Mouse (Mus musculus) intestine, embryonic 15.5 days (tissue): ENCODE data around the gene Rrp9. TPM values are rescaled to one million over a fixed set of nuclear protein-coding genes. Genes with fewer than 3 reads are reported as not detected.

Experiments used
- ATAC-seq: fragments of 200-750 bp; cut with Nextera tagmentation; 2 replicates; pipeline ENCODE4 v1.8.0; 2017; ENCODE audit warnings: moderate TSS enrichment, moderate library complexity
- H3K27ac ChIP-seq: fragments of 300-500 bp; sonication (generic); 2 replicates; pipeline ENCODE4 v1.5.1; 2015; ENCODE audit warnings: mild to moderate bottlenecking, inconsistent platforms
- H3K27me3 ChIP-seq: fragments of 300-500 bp; sonication (generic); replicated peaks from 2 replicates; pipeline ENCODE4 v1.6.1; 2015; ENCODE audit warnings: inconsistent platforms
- H3K36me3 ChIP-seq: fragments of 300-500 bp; sonication (generic); 2 replicates; pipeline ENCODE4 v1.6.1; 2015; ENCODE audit warnings: inconsistent platforms
- H3K4me1 ChIP-seq: fragments of 300-500 bp; sonication (generic); replicated peaks from 2 replicates; pipeline ENCODE4 v1.6.1; 2015; ENCODE audit warnings: inconsistent platforms
- H3K4me2 ChIP-seq: fragments of 300-500 bp; sonication (generic); replicated peaks from 2 replicates; pipeline ENCODE4 v1.6.1; 2015; ENCODE audit warnings: mild to moderate bottlenecking, inconsistent platforms
- H3K4me3 ChIP-seq: fragments of 300-500 bp; sonication (generic); replicated peaks from 2 replicates; pipeline ENCODE4 v1.5.1; 2015; ENCODE audit warnings: inconsistent platforms
- H3K9ac ChIP-seq: fragments of 300-500 bp; sonication (generic); 2 replicates; pipeline ENCODE4 v1.6.1; 2015; ENCODE audit warnings: inconsistent platforms
- H3K9me3 ChIP-seq: fragments of 300-500 bp; sonication (generic); 2 replicates; pipeline ENCODE4 v1.6.1; 2016; ENCODE audit warnings: inconsistent platforms
- WGBS: fragments of 180-500 bp; shearing (Covaris S2); methylation state at CpG from one replicate; pipeline ENCODE4 v1.1.7; 2015; 5-methylcytosine and 5-hydroxymethylcytosine counted together
- polyA plus RNA-seq: library from polyadenylated mRNA; unstranded; fragments of >200 nt; fragmentation: Nextera tagmentation; extraction: Ambion mirVana; gene quantifications from 2 replicates; pipeline ENCODE4 v1.2.1, GENCODE M21; 2015

Rrp9 gene
- polyA plus RNA-seq, 1 experiment from 2014 or later = 49.9 TPM

DNA sequence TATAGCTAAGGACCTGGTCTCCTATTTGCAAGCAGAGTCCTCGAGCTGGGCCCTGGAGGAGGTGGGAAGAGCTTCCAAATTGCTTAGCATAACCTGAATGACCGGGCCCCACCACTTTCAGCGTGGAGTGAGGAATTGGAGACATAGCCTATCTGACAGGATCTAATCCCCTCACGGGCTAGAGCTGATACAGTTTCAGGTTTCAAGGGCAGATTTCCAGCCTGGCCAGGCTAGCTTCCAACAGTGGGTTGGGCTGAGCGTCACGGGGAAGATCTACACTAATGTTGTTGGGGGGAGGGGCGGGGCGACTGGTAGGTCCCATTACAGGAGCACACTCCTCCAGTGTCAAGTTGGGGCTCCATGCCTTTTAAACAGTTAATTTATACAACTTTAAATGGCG is 25.1 kb upstream of the Rrp9 start:
- no peaks in the 10 kb centered on the region for H3K36me3 ChIP-seq
- no peak overlapping the region for H3K9ac ChIP-seq
- peaks cover 77% of the 10 kb centered on the region for H3K4me1 ChIP-seq
- peak overlapping the region; percentile 41 for H3K4me2 ChIP-seq
- ATAC-seq = no peak
- H3K9me3 ChIP-seq = no peaks in the 10 kb centered on the region
- H3K27me3 ChIP-seq = no peaks in the 10 kb centered on the region
- 0 out of 2 replicates have a peak overlapping the region, but pooled peaks have one; percentile 2 for H3K4me3 ChIP-seq
- H3K27ac ChIP-seq = no peak overlapping the region; the same call in none of the 2 replicates
- WGBS = 7% methylated on average over 9 of the region's 9 CpGs

DNA sequence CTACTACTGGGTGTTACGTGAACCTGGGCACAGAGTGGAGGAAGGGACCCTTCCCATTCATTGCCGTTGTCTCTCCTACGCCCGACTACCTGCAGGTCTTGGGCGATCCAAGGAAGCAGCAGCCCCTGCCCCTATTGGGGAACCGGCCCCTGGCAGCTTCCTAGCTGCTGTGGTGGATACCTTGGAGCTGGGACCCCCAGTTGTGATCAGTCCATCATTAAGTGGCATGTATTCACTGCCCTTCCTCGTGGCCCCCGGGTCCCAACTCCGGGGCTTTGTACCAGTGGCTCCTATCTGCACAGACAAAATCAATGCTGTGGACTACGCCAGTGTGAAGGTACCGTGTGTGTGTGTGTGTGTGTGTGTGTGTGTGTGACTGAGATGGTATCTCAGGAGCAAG is 24.5 kb upstream of the Rrp9 start:
- Histone ChIP-seq H3K36me3 (no peaks in the 10 kb centered on the region), H3K27ac (no peak overlapping the region), H3K4me3 (no peak overlapping the region), H3K4me2 (no peak overlapping the region), H3K4me1 (peaks cover 77% of the 10 kb centered on the region), H3K9ac (no peak overlapping the region), H3K27me3 (no peaks in the 10 kb centered on the region), H3K9me3 (no peaks in the 10 kb centered on the region)
- ATAC-seq = no peak
- WGBS = 65% methylated on average over 11 of the region's 11 CpGs

DNA sequence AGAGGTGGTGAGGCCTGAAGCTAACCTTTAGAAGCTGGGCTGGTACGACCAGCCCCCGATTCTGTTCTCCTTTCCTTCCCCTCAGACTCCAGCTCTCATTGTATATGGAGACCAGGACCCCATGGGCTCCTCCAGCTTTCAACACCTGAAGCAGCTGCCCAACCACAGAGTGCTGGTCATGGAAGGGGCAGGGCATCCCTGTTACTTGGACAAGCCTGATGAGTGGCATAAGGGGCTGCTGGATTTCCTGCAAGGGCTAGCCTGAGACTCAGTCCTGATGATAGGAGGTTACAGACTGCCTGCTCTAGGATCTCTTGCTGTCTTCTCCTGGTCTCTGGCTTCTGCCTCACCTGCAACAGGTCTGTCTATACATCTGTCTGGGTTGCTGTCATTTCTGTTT is 23.9 kb upstream of the Rrp9 start:
- Histone ChIP-seq H3K4me1 (peaks cover 79% of the 10 kb centered on the region), H3K27me3 (no peaks in the 10 kb centered on the region), H3K9me3 (no peaks in the 10 kb centered on the region), H3K27ac (no peak overlapping the region), H3K4me2 (no peak overlapping the region), H3K9ac (no peak overlapping the region), H3K36me3 (no peaks in the 10 kb centered on the region), H3K4me3 (no peak overlapping the region)
- ATAC-seq = no peak
- 54% methylated on average over 2 of the region's 2 CpGs for WGBS

DNA sequence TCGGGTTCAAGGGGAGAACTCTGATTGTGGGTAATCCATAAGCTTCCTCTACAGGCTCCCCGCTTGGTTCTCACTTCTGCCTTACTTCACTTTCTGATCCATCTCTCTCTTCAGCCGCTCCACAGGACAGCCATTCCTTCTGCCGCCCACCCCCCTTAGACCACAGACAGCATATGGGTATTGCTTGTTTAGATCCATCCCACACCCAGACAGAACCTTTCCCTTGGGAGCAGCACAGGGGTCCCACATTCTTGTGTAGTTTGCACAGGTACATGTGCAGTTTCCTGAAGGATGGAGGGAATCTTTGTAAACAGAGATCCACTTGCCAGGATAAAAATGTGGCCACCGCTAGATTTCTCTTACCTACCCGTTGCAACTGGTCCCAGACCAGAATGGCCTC is 23.4 kb upstream of the Rrp9 start:
- Histone ChIP-seq H3K4me1 (peaks cover 81% of the 10 kb centered on the region), H3K36me3 (no peaks in the 10 kb centered on the region), H3K27ac (no peak overlapping the region), H3K9ac (no peak overlapping the region), H3K4me3 (peak overlapping the region; percentile 66; the same call in 1 of the 2 replicates), H3K4me2 (peak overlapping the region; percentile 93), H3K27me3 (no peaks in the 10 kb centered on the region), H3K9me3 (no peaks in the 10 kb centered on the region)
- 37% methylated on average over 6 of the region's 6 CpGs for WGBS
- ATAC-seq = no peak

DNA sequence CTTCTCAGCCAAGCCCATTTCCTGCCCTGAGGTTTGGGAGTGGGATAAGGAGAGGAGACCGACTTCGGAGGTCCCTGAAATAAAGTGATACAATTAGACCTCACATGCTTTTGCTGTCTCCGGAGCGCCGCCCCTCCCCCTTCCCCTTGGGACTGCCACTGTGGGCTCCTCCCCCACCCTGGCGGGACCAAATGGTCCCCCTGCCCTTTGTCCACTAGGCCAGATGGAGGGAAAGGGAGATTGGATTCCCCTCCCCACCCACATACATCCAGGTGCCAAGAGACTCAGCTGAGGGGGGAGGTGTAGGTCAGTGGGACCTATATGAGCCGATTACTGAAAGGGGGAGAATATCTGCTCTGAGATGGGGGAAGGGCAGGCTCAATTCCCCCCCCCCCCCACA is 22.9 kb upstream of the Rrp9 start:
- Histone ChIP-seq H3K9ac (0 out of 2 replicates have a peak overlapping the region, but pooled peaks have one; percentile 10), H3K4me2 (peak overlapping the region; percentile 93), H3K36me3 (no peaks in the 10 kb centered on the region), H3K4me1 (peaks cover 78% of the 10 kb centered on the region), H3K9me3 (no peaks in the 10 kb centered on the region), H3K4me3 (peak overlapping the region; percentile 66), H3K27me3 (no peaks in the 10 kb centered on the region), H3K27ac (peak overlapping the region; percentile 84)
- no peak; the same call in 1 of the 2 replicates for ATAC-seq
- WGBS = 8% methylated on average over 7 of the region's 7 CpGs

DNA sequence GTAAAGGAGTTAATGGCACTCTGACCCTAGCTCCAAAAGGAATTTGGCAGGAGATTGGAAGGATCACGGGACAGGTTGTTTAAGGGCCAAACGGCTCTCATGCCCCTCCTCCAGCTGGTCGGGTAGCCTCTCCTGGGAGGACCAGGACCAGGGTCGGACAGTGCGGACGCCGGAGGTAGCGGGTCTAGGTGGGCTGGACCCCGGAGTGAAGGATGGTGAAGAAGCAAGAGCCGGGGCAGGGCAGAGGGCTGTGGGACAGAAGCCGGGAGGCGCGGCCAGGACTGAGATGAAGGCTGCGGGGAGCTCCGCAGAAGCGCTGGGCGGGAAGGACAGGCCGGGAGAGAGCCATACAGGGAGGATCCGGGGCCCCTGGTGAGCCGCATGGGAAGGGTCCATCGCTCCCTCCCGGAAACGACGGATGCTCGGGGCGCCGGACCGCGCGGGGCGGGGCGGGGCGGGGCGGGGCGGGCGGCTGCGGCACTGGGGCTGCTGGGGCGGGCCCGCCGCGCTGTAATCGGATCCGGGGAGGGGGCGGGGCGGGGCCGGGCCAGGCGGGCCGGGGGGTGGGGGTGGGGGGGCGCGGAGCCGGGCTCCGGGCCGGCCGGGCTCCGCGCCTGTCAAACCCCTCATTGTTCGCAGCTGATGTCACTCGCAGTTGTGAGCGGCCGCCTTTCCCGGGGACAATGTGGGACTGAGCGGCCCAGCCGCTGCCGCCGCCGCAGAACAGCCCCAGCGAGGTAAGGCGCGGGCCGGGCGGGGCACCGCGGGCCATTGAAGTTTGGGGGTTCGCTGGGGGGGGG is 22.3 kb upstream of the Rrp9 start, which contains the start of gene Pcbp4:
Pcbp4 (plus strand) TSS at position 21 of the 800 bp plus-strand sequence.
- no peaks in the 10 kb centered on the region for H3K27me3 ChIP-seq
- no peaks in the 10 kb centered on the region for H3K36me3 ChIP-seq
- under 1% methylated on average over 33 of the region's 74 CpGs for WGBS
- ATAC-seq = peak; percentile 78
- peak within 1 kb of the TSS; percentile 66 for H3K4me3 ChIP-seq
- H3K4me1 ChIP-seq = peaks cover 72% of the 10 kb centered on the region
- H3K9me3 ChIP-seq = no peaks in the 10 kb centered on the region
- H3K4me2 ChIP-seq = peak within 1 kb of the TSS; percentile 93
- peak within 1 kb of the TSS; percentile 84 for H3K27ac ChIP-seq
- peak within 1 kb of the TSS; percentile 74 for H3K9ac ChIP-seq

DNA sequence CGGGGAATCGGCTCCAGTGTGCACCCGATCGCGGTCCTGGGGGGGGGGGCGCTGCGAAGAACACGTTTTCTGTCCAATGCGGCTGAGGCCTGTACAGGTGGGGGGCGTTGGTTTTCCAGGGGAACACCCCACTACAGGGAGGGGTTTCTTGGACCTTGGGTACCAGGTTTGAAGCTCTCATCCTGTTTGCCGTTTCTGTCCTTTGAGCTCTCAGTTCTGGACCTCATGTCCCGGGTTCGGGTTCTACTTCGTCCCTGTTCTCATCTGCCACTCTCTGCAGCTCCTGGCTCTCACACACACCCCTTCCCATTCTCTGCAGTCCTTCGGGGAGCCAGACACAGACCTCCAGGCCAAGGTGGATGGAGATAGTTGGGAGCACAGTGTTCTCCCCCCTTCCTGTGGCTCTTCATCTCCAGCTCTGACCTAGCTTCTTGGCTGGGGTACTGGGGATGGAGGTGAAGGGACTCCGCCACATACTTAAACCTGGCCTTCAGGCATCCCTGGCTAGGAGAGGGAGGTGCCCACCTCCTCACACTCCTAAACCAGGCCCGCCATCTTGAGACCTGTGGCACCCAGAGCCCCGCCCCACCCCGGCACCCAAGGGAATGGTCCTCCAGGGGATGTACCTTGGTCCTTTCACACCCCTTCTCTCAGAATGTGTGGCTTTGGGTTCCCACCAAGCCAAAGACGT is 21.5 kb upstream of the Rrp9 start:
- H3K27ac ChIP-seq = peak overlapping the region; percentile 81
- no peaks in the 10 kb centered on the region for H3K9me3 ChIP-seq
- peak overlapping the region; percentile 70 for H3K9ac ChIP-seq
- peak overlapping the region; percentile 93 for H3K4me2 ChIP-seq
- no peaks in the 10 kb centered on the region for H3K27me3 ChIP-seq
- 5% methylated on average over 19 of the region's 20 CpGs for WGBS
- peak overlapping the region; percentile 66 for H3K4me3 ChIP-seq
- ATAC-seq = peak; percentile 27
- no peaks in the 10 kb centered on the region for H3K36me3 ChIP-seq
- peaks cover 66% of the 10 kb centered on the region for H3K4me1 ChIP-seq

DNA sequence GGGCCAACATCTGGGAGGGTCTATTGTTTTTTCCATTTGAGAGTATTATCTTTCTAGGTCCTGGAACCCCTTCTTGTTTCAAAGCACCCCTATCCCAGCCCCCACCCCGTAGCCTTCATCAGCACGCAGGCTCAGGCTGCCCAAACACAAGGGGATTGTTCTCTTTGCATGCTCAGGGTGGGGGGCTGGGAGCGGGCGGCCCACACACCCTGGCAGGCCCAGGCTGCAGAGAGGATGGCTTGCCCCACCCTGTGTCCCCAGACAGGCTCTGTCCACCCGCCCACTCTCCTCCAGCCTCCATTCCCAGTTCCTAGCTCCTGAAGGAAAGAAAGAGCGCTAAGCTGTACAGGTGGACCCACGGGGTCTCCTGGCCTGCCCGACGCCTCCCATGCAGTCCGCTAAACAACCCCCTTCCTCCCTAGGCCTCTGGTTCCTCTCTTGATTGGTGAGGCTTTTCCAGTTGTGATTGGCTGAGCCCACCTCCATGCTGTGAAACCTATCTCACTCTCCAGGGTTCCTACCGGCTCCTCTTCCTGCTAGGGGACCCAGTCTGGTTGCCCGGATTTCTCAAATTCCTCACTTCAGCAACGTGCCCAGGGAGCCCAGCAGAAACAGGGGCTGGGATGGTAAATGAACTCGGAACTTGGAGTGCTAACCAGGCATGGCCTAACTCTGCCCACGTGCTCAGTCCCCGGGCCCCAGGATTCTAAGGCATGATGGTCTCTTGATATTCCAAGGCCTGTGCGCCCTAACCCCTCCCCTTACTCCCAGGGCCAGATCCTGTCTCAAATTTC is 20.7 kb upstream of the Rrp9 start:
- H3K9ac ChIP-seq = peak overlapping the region; percentile 70
- H3K4me2 ChIP-seq = peak overlapping the region; percentile 93
- H3K4me1 ChIP-seq = peaks cover 59% of the 10 kb centered on the region
- H3K27ac ChIP-seq = peak overlapping the region; percentile 36; the same call in 1 of the 2 replicates
- H3K4me3 ChIP-seq = peak overlapping the region; percentile 66
- no peak for ATAC-seq
- H3K9me3 ChIP-seq = no peaks in the 10 kb centered on the region
- 13% methylated on average over 17 of the region's 17 CpGs for WGBS
- H3K27me3 ChIP-seq = no peaks in the 10 kb centered on the region
- no peaks in the 10 kb centered on the region for H3K36me3 ChIP-seq

DNA sequence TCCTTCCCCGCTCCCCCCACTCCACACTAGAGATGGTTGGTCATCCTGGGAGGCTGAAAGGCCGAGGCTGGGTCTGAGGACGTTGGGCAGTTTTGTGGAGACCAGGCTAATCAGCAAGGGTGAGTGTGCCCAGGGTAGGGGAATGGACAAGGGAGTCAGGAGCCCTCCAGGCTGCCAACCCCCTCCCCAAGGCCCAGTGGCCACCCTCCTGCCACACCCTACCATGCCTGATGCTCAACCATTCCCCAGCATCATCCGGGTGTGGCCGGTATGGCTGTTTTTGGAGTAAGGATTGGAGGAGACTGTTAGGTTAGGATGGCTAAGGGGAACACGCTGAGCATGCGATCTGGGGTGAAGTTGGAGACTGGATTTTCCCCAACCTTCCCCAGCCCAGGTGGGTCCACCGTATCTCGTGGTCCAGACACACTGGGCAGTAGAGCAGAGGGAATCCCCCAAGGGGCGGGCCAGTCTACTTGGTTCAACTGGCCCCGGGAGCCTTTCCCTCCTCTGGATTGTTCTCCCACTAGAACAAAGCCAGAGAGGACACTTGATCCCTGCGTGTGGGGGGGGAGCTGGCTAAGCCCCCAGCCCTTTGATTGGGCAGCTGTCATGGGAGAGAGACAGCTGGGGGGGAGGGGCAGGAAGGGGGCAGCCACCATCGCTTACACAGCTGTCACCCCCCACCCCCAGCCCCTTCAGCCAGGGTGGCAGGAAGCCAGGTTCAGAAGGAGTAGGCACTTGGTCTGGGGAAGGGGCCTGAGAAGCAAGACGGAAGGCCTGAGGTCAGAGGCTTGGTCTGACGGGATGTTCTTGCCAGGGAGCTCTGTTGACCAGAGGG is 19.2 kb upstream of the Rrp9 start:
- no peak overlapping the region for H3K4me3 ChIP-seq
- H3K4me1 ChIP-seq = peaks cover 44% of the 10 kb centered on the region
- H3K27ac ChIP-seq = peak overlapping the region; percentile 36; the same call in 1 of the 2 replicates
- H3K9ac ChIP-seq = peak overlapping the region; percentile 5; the same call in 1 of the 2 replicates
- no peak for ATAC-seq
- peaks cover 5% of the 10 kb centered on the region; the same call in 1 of the 2 replicates for H3K36me3 ChIP-seq
- peak overlapping the region; percentile 93 for H3K4me2 ChIP-seq
- no peaks in the 10 kb centered on the region for H3K9me3 ChIP-seq
- WGBS = 42% methylated on average over 15 of the region's 15 CpGs
- no peaks in the 10 kb centered on the region for H3K27me3 ChIP-seq

DNA sequence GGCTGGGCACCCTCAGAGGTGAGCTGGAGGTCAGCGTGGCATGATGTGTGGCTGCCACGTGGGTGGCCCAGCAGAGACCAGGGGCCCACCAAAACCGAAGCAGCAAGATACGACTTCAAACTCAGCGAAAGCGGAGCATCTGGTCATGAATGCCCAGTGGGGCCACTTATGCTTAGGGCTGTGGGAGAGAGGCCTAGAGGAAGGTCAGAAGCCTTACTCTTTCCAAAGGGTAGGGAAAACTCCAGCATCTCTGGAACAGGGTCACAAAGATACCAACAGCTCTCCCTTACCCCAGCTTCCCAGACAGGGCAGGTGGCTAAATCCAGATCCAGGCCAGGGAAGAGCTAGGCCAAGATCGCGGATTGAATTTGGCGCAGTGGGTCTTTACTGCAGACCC is 18.6 kb upstream of the Rrp9 start:
- WGBS = 53% methylated on average over 9 of the region's 9 CpGs
- Histone ChIP-seq H3K4me3 (no peak overlapping the region), H3K9me3 (no peaks in the 10 kb centered on the region), H3K4me2 (peak overlapping the region; percentile 93), H3K4me1 (peaks cover 41% of the 10 kb centered on the region), H3K27ac (peak overlapping the region; percentile 36; the same call in 1 of the 2 replicates), H3K9ac (peak overlapping the region; percentile 5; the same call in 1 of the 2 replicates), H3K27me3 (no peaks in the 10 kb centered on the region), H3K36me3 (peaks cover 8% of the 10 kb centered on the region; the same call in 1 of the 2 replicates)
- no peak for ATAC-seq

DNA sequence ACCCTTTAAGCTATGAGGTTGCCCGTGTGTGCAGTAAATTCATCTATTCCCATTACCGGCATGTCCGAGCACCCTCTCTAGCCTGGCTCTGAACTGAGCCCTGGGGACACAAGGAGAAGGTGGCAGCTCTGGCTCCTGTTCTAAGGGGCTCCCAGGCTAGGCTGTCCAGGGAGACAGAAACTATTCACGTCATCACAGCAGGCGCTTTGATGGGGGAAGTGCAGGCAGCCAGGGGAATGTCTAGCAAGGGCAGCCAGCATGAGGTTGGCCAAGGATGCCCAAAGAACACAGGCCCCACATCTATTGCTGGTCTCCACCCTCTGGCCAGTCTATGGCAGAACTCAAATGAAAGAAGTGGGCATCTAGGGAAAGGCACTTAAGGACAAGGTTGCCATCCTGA is 17.8 kb upstream of the Rrp9 start:
- Histone ChIP-seq H3K27me3 (no peaks in the 10 kb centered on the region), H3K4me1 (peaks cover 36% of the 10 kb centered on the region), H3K9me3 (no peaks in the 10 kb centered on the region), H3K9ac (no peak overlapping the region), H3K4me3 (no peak overlapping the region), H3K36me3 (peaks cover 9% of the 10 kb centered on the region; the same call in 1 of the 2 replicates), H3K27ac (no peak overlapping the region), H3K4me2 (no peak overlapping the region)
- no peak for ATAC-seq
- WGBS = 74% methylated on average over 5 of the region's 5 CpGs
